Mouse (Mus musculus) heart, postnatal 25 days (tissue): ENCODE measurements around the gene Olfr1243. TPM values are rescaled to one million over a fixed set of nuclear protein-coding genes. Genes with fewer than 3 reads are reported as not detected.
"Not testable (repeated sequence)": the region's sequence is repeated elsewhere in the genome, so short reads cannot be mapped to it uniquely, and the experiment has no call there.

ENCODE experiments used
- DNase-seq: peaks from one replicate; pipeline ENCODE4 v3.0.0; 2022; ENCODE audit warnings: low spot score
- intact Hi-C: fragments of 180-260 bp; cut with DNase I; formaldehyde crosslinking; loops from one replicate; pipeline ENCODE4 v1.15.1; 2025
- total RNA-seq, 2 experiments: library from RNA; stranded (reverse); gene quantifications; 2 replicates each; pipeline ENCODE4 v1.2.3; 2021

Gene Olfr1243
- not detected for total RNA-seq

GRCm38 (mm10) chr2:89531387-89531786, at the start of gene Olfr1243:
TSS of gene Olfr1243 (minus strand) at chr2:89531487.
- intact Hi-C loops = no loop called here

GRCm38 (mm10) chr2:89578347-89578746, 47.1 kb upstream of the Olfr1243 start, which contains the start of gene Olfr1245:
TSS of gene Olfr1245 (minus strand) at chr2:89578447.
- DNase-seq = no peak
- intact Hi-C loops = no loop called here

More at GRCm38 (mm10) chr2:89531387-89531786, at the start of gene Olfr1243:
- DNase-seq = no peak

GRCm38 (mm10) chr2:89562706-89563105, 31.4 kb upstream of the Olfr1243 start:
- intact Hi-C loops, DNase-seq: not testable (repeated sequence)

GRCm38 (mm10) chr2:89544516-89544915, 13.2 kb upstream of the Olfr1243 start:
- intact Hi-C loops = no loop called here
- DNase-seq = no peak

- intact Hi-C loops = no loop called here
- no peak for DNase-seq
Measured at GRCm38 (mm10) chr2:89539923-89540322, 8.6 kb upstream of the Olfr1243 start.

- intact Hi-C loops = no loop called here
- no peak for DNase-seq
Measured at GRCm38 (mm10) chr2:89498235-89498634, 33.1 kb downstream of the Olfr1243 start, which contains the start of gene Olfr1242. TSS of gene Olfr1242 (minus strand) at chr2:89498335.

- intact Hi-C loops = no loop called here
- DNase-seq = no peak
Measured at GRCm38 (mm10) chr2:89487026-89487425, 44.3 kb downstream of the Olfr1243 start, which contains the start of gene Olfr1241. TSS of gene Olfr1241 (minus strand) at chr2:89487126.

Other genes starting within 250 kb of the Olfr1243 start
- gene Olfr1229, start 243.5 kb downstream of the Olfr1243 start, total RNA-seq = not detected
- gene Olfr1230, start 234.2 kb downstream of the Olfr1243 start, total RNA-seq = not detected
- gene Olfr1231, start 224.4 kb downstream of the Olfr1243 start, total RNA-seq = not detected
- not detected for gene Olfr1232, start 201.8 kb downstream of the Olfr1243 start, total RNA-seq
- not detected for gene Olfr1233, start 189.1 kb downstream of the Olfr1243 start, total RNA-seq
- gene Olfr1234, start 166.6 kb downstream of the Olfr1243 start, total RNA-seq = not detected
- not detected for gene Olfr1238, start 121.8 kb downstream of the Olfr1243 start, total RNA-seq
- not detected for gene Olfr1239, start 111.1 kb downstream of the Olfr1243 start, total RNA-seq
- not detected for gene Olfr1240, start 88.5 kb downstream of the Olfr1243 start, total RNA-seq
- not detected for gene Olfr1241, start 44.4 kb downstream of the Olfr1243 start, total RNA-seq
- gene Olfr1242, start 33.2 kb downstream of the Olfr1243 start, total RNA-seq = not detected
- gene Olfr1245, start 47.0 kb upstream of the Olfr1243 start, total RNA-seq = not detected
- gene Olfr1246, start 61.7 kb upstream of the Olfr1243 start, total RNA-seq = not detected
- not detected for gene Olfr1247, start 82.6 kb upstream of the Olfr1243 start, total RNA-seq
- gene Olfr1248, start 86.8 kb upstream of the Olfr1243 start, total RNA-seq = not detected
- gene Olfr1249, start 103.5 kb upstream of the Olfr1243 start, total RNA-seq = not detected
- gene Olfr1250, start 130.0 kb upstream of the Olfr1243 start, total RNA-seq = not detected
- gene Olfr1251, start 140.4 kb upstream of the Olfr1243 start, total RNA-seq = not detected
- not detected for gene Olfr1252, start 193.5 kb upstream of the Olfr1243 start, total RNA-seq
- not detected for gene Olfr1253, start 225.6 kb upstream of the Olfr1243 start, total RNA-seq